Mouse (Mus musculus) MEL (cell line): Measurements from ENCODE around the gene P3h4. TPM values are rescaled to one million over a fixed set of nuclear protein-coding genes. Genes with fewer than 3 reads are reported as not detected.

ENCODE experiments used
- DNase-seq: peaks from one replicate; pipeline ENCODE4 v3.0.0; 2011; ENCODE audit warnings: low read depth, low spot score
- H3K27ac ChIP-seq: 2 replicates; pipeline ENCODE4 v1.5.1; 2012; ENCODE audit warnings: low read depth, mild to moderate bottlenecking, control low read depth, low read length, moderate library complexity; ENCODE audit not compliant: control insufficient read depth
- H3K27me3 ChIP-seq, 2 experiments: fragments of 150-350 bp in 1 of 2; sonication (generic) in 1 of 2; 2 replicates each; pipeline ENCODE4 v1.6.1; 2012; ENCODE audit warnings: low read length in 2 of 2, mild to moderate bottlenecking in 2 of 2, improper control_type of control experiment in 1 of 2, moderate library complexity in 1 of 2; ENCODE audit not compliant: insufficient read depth in 2 of 2, control insufficient read depth in 1 of 2
- H3K36me3 ChIP-seq, 2 experiments: 2 replicates each; pipeline ENCODE4 v1.6.1; 2012 to 2014; ENCODE audit warnings: low read length in 2 of 2, improper control_type of control experiment in 1 of 2, inconsistent platforms in 1 of 2, mild to moderate bottlenecking in 1 of 2; ENCODE audit not compliant: insufficient read depth in 2 of 2, control insufficient read depth in 1 of 2
- H3K4me1 ChIP-seq, 2 experiments: fragments of 150-350 bp in 1 of 2; sonication (generic) in 1 of 2; 2 replicates each; pipeline ENCODE4 v1.6.1; 2012; ENCODE audit warnings: low read length in 2 of 2, improper control_type of control experiment in 1 of 2, mild to moderate bottlenecking in 1 of 2; ENCODE audit not compliant: insufficient read depth in 2 of 2, control insufficient read depth in 1 of 2
- H3K4me3 ChIP-seq, 2 experiments: fragments of 150-350 bp in 1 of 2; sonication (generic) in 1 of 2; 2 replicates each; pipeline ENCODE4 v1.5.1; 2012; ENCODE audit warnings: low read depth in 2 of 2, low read length in 2 of 2, mild to moderate bottlenecking in 2 of 2, moderate library complexity in 2 of 2, control low read depth in 1 of 2, improper control_type of control experiment in 1 of 2; ENCODE audit not compliant: control insufficient read depth in 1 of 2, insufficient read depth in 1 of 2
- H3K79me2 ChIP-seq: 2 replicates; pipeline ENCODE4 v1.6.1; 2012; ENCODE audit warnings: mild to moderate bottlenecking, low read length, moderate library complexity; ENCODE audit not compliant: control insufficient read depth, poor library complexity, insufficient read depth
- H3K9ac ChIP-seq: 2 replicates; pipeline ENCODE4 v1.6.1; 2012; ENCODE audit warnings: low read depth, mild to moderate bottlenecking, control low read depth, low read length, moderate library complexity; ENCODE audit not compliant: control insufficient read depth, poor library complexity, severe bottlenecking
- H3K9me3 ChIP-seq: fragments of 150-350 bp; sonication (generic); replicated peaks from 2 replicates; pipeline ENCODE4 v1.6.1; 2012; ENCODE audit warnings: mild to moderate bottlenecking, low read length, improper control_type of control experiment, moderate library complexity; ENCODE audit not compliant: insufficient read depth
- CHD1 ChIP-seq: IDR thresholded peaks from 2 replicates; pipeline ENCODE4 v1.6.1; 2012; ENCODE audit warnings: low read depth, mild to moderate bottlenecking, inconsistent platforms, low read length, improper control_type of control experiment
- CHD2 ChIP-seq: IDR thresholded peaks from 2 replicates; pipeline ENCODE4 v1.6.1; 2011; ENCODE audit warnings: low read length, improper control_type of control experiment
- CTCF ChIP-seq, 3 experiments: IDR thresholded peaks in 2 of 3; conservative IDR thresholded peaks in 1 of 3; 2 replicates each; pipeline ENCODE4 v1.5.1; 2011 to 2012; ENCODE audit warnings: low read length in 3 of 3, low read depth in 2 of 3, mild to moderate bottlenecking in 2 of 3, improper control_type of control experiment in 1 of 3, inconsistent platforms in 1 of 3, mixed read lengths in 1 of 3, moderate library complexity in 1 of 3; ENCODE audit not compliant: control insufficient read depth in 1 of 3, insufficient read depth in 1 of 3, poor library complexity in 1 of 3, severe bottlenecking in 1 of 3
- ELF1 ChIP-seq: IDR thresholded peaks from 2 replicates; pipeline ENCODE4 v1.6.1; 2014; ENCODE audit warnings: low read depth, mild to moderate bottlenecking, inconsistent platforms, low read length, improper control_type of control experiment, moderate library complexity
- EP300 ChIP-seq, 2 experiments: IDR thresholded peaks; 2 replicates each; pipeline ENCODE4 v1.6.1; 2011; ENCODE audit warnings: improper control_type of control experiment in 2 of 2, low read length in 2 of 2, low read depth in 1 of 2, mild to moderate bottlenecking in 1 of 2
- KAT2A ChIP-seq: conservative IDR thresholded peaks from 2 replicates; pipeline ENCODE4 v1.6.1; 2012; ENCODE audit warnings: low read depth, low read length, improper control_type of control experiment, inconsistent platforms
- MAX ChIP-seq: IDR thresholded peaks from 2 replicates; pipeline ENCODE4 v1.6.1; 2011; ENCODE audit warnings: low read length, improper control_type of control experiment
- MAZ ChIP-seq: IDR thresholded peaks from 2 replicates; pipeline ENCODE4 v1.6.1; 2012; ENCODE audit warnings: low read depth, mild to moderate bottlenecking, inconsistent platforms, low read length, improper control_type of control experiment
- MEF2A ChIP-seq: IDR thresholded peaks from 2 replicates; pipeline ENCODE4 v1.6.1; 2014; ENCODE audit warnings: low read depth, mild to moderate bottlenecking, inconsistent platforms, low read length, improper control_type of control experiment; ENCODE audit not compliant: poor library complexity, insufficient replicate concordance, severe bottlenecking; ENCODE audit errors: extremely low read depth
- MYB ChIP-seq: IDR thresholded peaks from 2 replicates; pipeline ENCODE4 v1.6.1; 2011; ENCODE audit warnings: mild to moderate bottlenecking, low read depth, low read length, improper control_type of control experiment
- NELFE ChIP-seq: IDR thresholded peaks from 2 replicates; pipeline ENCODE4 v1.6.1; 2011; ENCODE audit warnings: low read depth, low read length, improper control_type of control experiment
- POLR2A ChIP-seq, 2 experiments: IDR thresholded peaks; 2 replicates each; pipeline ENCODE4 v1.6.1; 2011 to 2012; ENCODE audit warnings: low read length in 2 of 2, mild to moderate bottlenecking in 2 of 2, control low read depth in 1 of 2, improper control_type of control experiment in 1 of 2, low read depth in 1 of 2, moderate library complexity in 1 of 2; ENCODE audit not compliant: control insufficient read depth in 1 of 2, insufficient read depth in 1 of 2, poor library complexity in 1 of 2
- POLR2AphosphoS5 ChIP-seq: IDR thresholded peaks from 2 replicates; pipeline ENCODE4 v1.6.1; 2012; ENCODE audit warnings: low read depth, borderline replicate concordance, mild to moderate bottlenecking, inconsistent platforms, low read length, moderate library complexity, mixed read lengths
- RAD21 ChIP-seq: IDR thresholded peaks from 2 replicates; pipeline ENCODE4 v1.6.1; 2011; ENCODE audit warnings: mild to moderate bottlenecking, low read depth, low read length, improper control_type of control experiment
- SIN3A ChIP-seq: IDR thresholded peaks from 2 replicates; pipeline ENCODE4 v1.6.1; 2012; ENCODE audit warnings: low read length, improper control_type of control experiment, inconsistent platforms
- TCF12 ChIP-seq: IDR thresholded peaks from 2 replicates; pipeline ENCODE4 v1.6.1; 2014; ENCODE audit warnings: low read depth, mild to moderate bottlenecking, inconsistent platforms, low read length, improper control_type of control experiment, moderate library complexity
- UBTF ChIP-seq: IDR thresholded peaks from 2 replicates; pipeline ENCODE4 v1.6.1; 2012; ENCODE audit warnings: low read depth, mild to moderate bottlenecking, inconsistent platforms, low read length, improper control_type of control experiment, moderate library complexity, borderline replicate concordance; ENCODE audit not compliant: insufficient read depth
- USF1 ChIP-seq: IDR thresholded peaks from 2 replicates; pipeline ENCODE4 v1.6.1; 2014; ENCODE audit warnings: low read depth, mild to moderate bottlenecking, inconsistent platforms, low read length, improper control_type of control experiment, moderate library complexity
- USF2 ChIP-seq, 2 experiments: IDR thresholded peaks; 2 replicates each; pipeline ENCODE4 v1.6.1; 2011 to 2012; ENCODE audit warnings: improper control_type of control experiment in 2 of 2, low read length in 2 of 2, borderline replicate concordance in 1 of 2, inconsistent platforms in 1 of 2, low read depth in 1 of 2, mild to moderate bottlenecking in 1 of 2; ENCODE audit not compliant: insufficient read depth in 1 of 2
- ZC3H11A ChIP-seq: IDR thresholded peaks from 2 replicates; pipeline ENCODE4 v1.6.1; 2012; ENCODE audit warnings: low read depth, mild to moderate bottlenecking, inconsistent platforms, low read length, improper control_type of control experiment
- ZNF384 ChIP-seq: IDR thresholded peaks from 2 replicates; pipeline ENCODE4 v1.6.1; 2012; ENCODE audit warnings: low read depth, mild to moderate bottlenecking, inconsistent platforms, low read length, improper control_type of control experiment
- polyA plus RNA-seq, 2 experiments: library from polyadenylated mRNA; stranded (reverse) in 1 of 2; unstranded in 1 of 2; fragments of >175 nt in 1 of 2; fragments of >200 nt in 1 of 2; gene quantifications; 2 replicates each; pipeline versions ENCODE4 v1.2.1 to v1.2.4; 2012; ENCODE audit warnings: low replicate concordance in 2 of 2, low read depth in 1 of 2; ENCODE audit not compliant: insufficient read length in 2 of 2, insufficient read depth in 1 of 2, missing spikeins in 1 of 2
- total RNA-seq: library from RNA; depleted of rRNA; stranded (reverse); fragments of 300-350 nt; gene quantifications from 2 replicates; pipeline ENCODE4 v1.2.3, GENCODE M21; 2012

P3h4 gene
- total and polyA plus RNA-seq, 3 experiments: 0.88 TPM; not detected in 2

DNA sequence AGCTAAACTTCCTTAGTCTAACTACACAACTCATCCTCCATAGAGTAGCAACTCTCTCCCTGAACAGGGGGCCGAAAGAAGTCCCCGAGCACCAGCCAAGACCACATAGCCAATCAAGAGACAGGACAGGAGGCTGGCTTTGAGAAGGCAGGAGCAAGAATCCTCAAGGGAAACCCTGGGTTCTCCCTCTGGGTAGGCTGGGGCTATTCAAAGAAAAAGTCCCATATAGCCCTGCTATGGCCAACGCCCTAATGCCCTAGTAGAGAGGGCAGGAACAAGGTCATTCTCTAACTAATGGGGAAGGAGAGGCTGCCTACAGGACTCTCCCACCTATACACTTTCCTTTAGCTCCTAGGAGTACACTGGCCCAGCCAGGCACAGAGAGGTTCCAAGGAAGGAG, 29.6 kb downstream of the P3h4 start:
- no peak for DNase-seq
- H3K36me3 ChIP-seq: no peaks in the 10 kb centered on the region
- no peak overlapping the region for H3K9ac ChIP-seq
- no peak overlapping the region for H3K4me3 ChIP-seq
- H3K27ac ChIP-seq: no peak overlapping the region
- no peaks in the 10 kb centered on the region for H3K4me1 ChIP-seq
- TF ChIP-seq TCF12 (no peak), MYB (no peak), USF1 (no peak), RAD21 (no peak), KAT2A (no peak), ZNF384 (no peak), POLR2AphosphoS5 (no peak), POLR2A (IDR thresholded peaks at IDR 0.05; ENCODE audit: control insufficient read depth in 1 of 2, insufficient read depth in 1 of 2, low read depth in 1 of 2, low read length in 2 of 2, poor library complexity in 1 of 2) (no peak), SIN3A (no peak), EP300 (IDR thresholded peaks at IDR 0.05; ENCODE audit: low read depth in 1 of 2, low read length in 2 of 2) (no peak), UBTF (no peak), MAZ (no peak)
- H3K79me2 ChIP-seq: no peaks in the 10 kb centered on the region
- no peaks in the 10 kb centered on the region for H3K9me3 ChIP-seq
- H3K27me3 ChIP-seq: no peaks in the 10 kb centered on the region; a peak in 1 of 4 replicates

- Histone ChIP-seq H3K36me3 (no peaks in the 10 kb centered on the region), H3K9ac (no peak overlapping the region), H3K79me2 (no peaks in the 10 kb centered on the region), H3K4me1 (no peaks in the 10 kb centered on the region)
- DNase-seq: no peak
- TF ChIP-seq CHD2 (no peak), USF2 (IDR thresholded peaks at IDR 0.05; ENCODE audit: borderline replicate concordance in 1 of 2, insufficient read depth in 1 of 2, low read depth in 1 of 2, low read length in 2 of 2) (no peak), CTCF (IDR thresholded peaks at IDR 0.05 in 2 of 3, conservative IDR thresholded peaks at IDR 0.05 in 1 of 3; ENCODE audit: control insufficient read depth in 1 of 3, insufficient read depth in 1 of 3, low read depth in 2 of 3, low read length in 3 of 3, poor library complexity in 1 of 3, severe bottlenecking in 1 of 3) (no peak), CHD1 (no peak), MEF2A (no peak), MAX (no peak), ZC3H11A (no peak), KAT2A (no peak), RAD21 (no peak), NELFE (no peak), UBTF (no peak), ELF1 (no peak)
- TF ChIP-seq, all 39 proteins: peak for 0
- no peaks in the 10 kb centered on the region; a peak in 1 of 4 replicates for H3K27me3 ChIP-seq
- no peak overlapping the region for H3K4me3 ChIP-seq
- no peak overlapping the region for H3K27ac ChIP-seq
- H3K9me3 ChIP-seq: no peaks in the 10 kb centered on the region
Observed at GRCm38 (mm10) chr11:100382682-100383081, 32.0 kb downstream of the P3h4 start.
